15 mouse cellular contexts compared by ENCODE assay signal in the genomic region with DNA sequence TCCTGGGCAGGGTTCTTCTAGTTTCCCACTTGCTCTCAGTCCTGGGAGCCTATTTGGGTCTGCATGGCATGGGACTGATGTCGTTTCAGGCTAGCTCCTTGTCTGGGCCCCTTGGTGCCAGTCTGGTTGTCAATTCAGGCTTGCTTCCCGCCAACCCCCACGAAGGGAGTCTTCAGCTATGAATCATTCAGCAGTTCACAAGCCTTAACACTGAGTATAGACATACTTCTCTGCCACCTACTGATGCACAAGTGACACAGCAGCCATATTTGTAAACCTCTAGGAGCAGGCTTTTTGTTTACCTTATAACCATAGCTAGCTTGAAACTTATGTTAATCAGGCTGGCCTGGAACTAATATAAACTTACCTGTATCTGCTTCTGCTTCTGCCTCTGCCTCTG. TPM values are rescaled to one million over a fixed set of nuclear protein-coding genes. Genes with fewer than 3 reads are reported as not detected.
DNase-seq lines count a peak whose midpoint lies in the region; ATAC-seq and TF ChIP-seq lines count a peak whose summit lies in the region.
"Had no signal": no experiment of that assay in that cellular context is flagged by ENCODE, and none has a peak within 500 bp of the region (broad histone marks: within the 10 kb centered on the region; RNA-seq: fewer than 3 reads in every experiment).

No protein-coding gene starts in this region.

- no peak overlapping the region for H3K9ac ChIP-seq in forebrain, postnatal 0 days
- H3K9ac ChIP-seq in forebrain, embryonic 12.5 days, result no peak overlapping the region
- H3K9ac ChIP-seq in liver, embryonic 14.5 days (replicated peaks), result no peak overlapping the region
- H3K9ac ChIP-seq in liver, embryonic 11.5 days (ENCODE audit: low read depth, low read length), result no peak overlapping the region
- H3K9ac ChIP-seq: limb, embryonic 15.5 days had no signal

- peak; percentile 59 for TF ChIP-seq CTCF in forebrain, postnatal 0 days (IDR thresholded peaks at IDR 0.05; ENCODE audit: low read depth)
- TF ChIP-seq CTCF in liver, embryonic 14.5 days (IDR thresholded peaks at IDR 0.05; ENCODE audit: low read depth), result 0 out of 2 replicates have a peak, but pooled peaks have one; percentile 7
- TF ChIP-seq CTCF in bone marrow, adult 2 months (IDR thresholded peaks at IDR 0.05; ENCODE audit: control insufficient read depth, insufficient read depth, low read length), result no peak

- WGBS in forebrain, postnatal 0 days, result 50% methylated on average over 3 of the region's 3 CpGs
- WGBS in forebrain, embryonic 12.5 days, result 75% methylated on average over 3 of the region's 3 CpGs
- WGBS in liver, embryonic 14.5 days (ENCODE audit: insufficient replicate concordance), result 33% methylated on average over 3 of the region's 3 CpGs
- 58% methylated on average over 3 of the region's 3 CpGs for WGBS in liver, embryonic 11.5 days
- 63% methylated on average over 3 of the region's 3 CpGs for WGBS in bone marrow, adult 2 months

- H3K4me2 ChIP-seq in forebrain, postnatal 0 days (ENCODE audit: low read depth), result no peak overlapping the region
- H3K4me2 ChIP-seq in forebrain, embryonic 12.5 days, result no peak overlapping the region
- H3K4me2 ChIP-seq in liver, embryonic 14.5 days (ENCODE audit: low read depth), result no peak overlapping the region
- no peak overlapping the region for H3K4me2 ChIP-seq in liver, embryonic 11.5 days
- H3K4me2 ChIP-seq: limb, embryonic 15.5 days; midbrain, embryonic 11.5 days had no signal

- TF ChIP-seq EP300 in liver, embryonic 14.5 days (IDR thresholded peaks at IDR 0.05; ENCODE audit: low read depth), result no peak

- no peaks in the 10 kb centered on the region for H3K9me3 ChIP-seq in forebrain, postnatal 0 days (ENCODE audit: low read length)
- no peaks in the 10 kb centered on the region for H3K9me3 ChIP-seq in forebrain, embryonic 12.5 days
- H3K9me3 ChIP-seq in liver, embryonic 14.5 days (ENCODE audit: control insufficient read depth, low read length), result no peaks in the 10 kb centered on the region
- no peaks in the 10 kb centered on the region for H3K9me3 ChIP-seq in liver, embryonic 11.5 days (ENCODE audit: control insufficient read depth, low read length)
- H3K9me3 ChIP-seq: limb, embryonic 15.5 days had no signal

- H3K27me3 ChIP-seq in forebrain, postnatal 0 days (ENCODE audit: insufficient read depth, low read length), result no peaks in the 10 kb centered on the region
- H3K27me3 ChIP-seq in forebrain, embryonic 12.5 days, result no peaks in the 10 kb centered on the region
- no peaks in the 10 kb centered on the region for H3K27me3 ChIP-seq in liver, embryonic 14.5 days (ENCODE audit: control insufficient read depth, insufficient read depth, low read length)
- H3K27me3 ChIP-seq in liver, embryonic 11.5 days (replicated peaks; ENCODE audit: control insufficient read depth, insufficient read depth, low read length), result no peaks in the 10 kb centered on the region
- H3K27me3 ChIP-seq: limb, embryonic 15.5 days had no signal

- H3K4me3 ChIP-seq in forebrain, postnatal 0 days (ENCODE audit: low read depth, low read length), result no peak overlapping the region
- no peak overlapping the region for H3K4me3 ChIP-seq in forebrain, embryonic 12.5 days (replicated peaks)
- H3K4me3 ChIP-seq in liver, embryonic 14.5 days (ENCODE audit: insufficient read depth in 1 of 2, low read depth in 2 of 2, low read length in 2 of 2), result no peak overlapping the region
- no peak overlapping the region for H3K4me3 ChIP-seq in liver, embryonic 11.5 days (ENCODE audit: low read depth, low read length)
- H3K4me3 ChIP-seq in bone marrow, adult 2 months (replicated peaks; ENCODE audit: control insufficient read depth, low read depth, low read length), result no peak overlapping the region
- H3K4me3 ChIP-seq: limb, embryonic 15.5 days had no signal

- H3K27ac ChIP-seq in forebrain, postnatal 0 days (ENCODE audit: low read depth, low read length), result no peak overlapping the region
- H3K27ac ChIP-seq in forebrain, embryonic 12.5 days, result no peak overlapping the region
- no peak overlapping the region for H3K27ac ChIP-seq in liver, embryonic 14.5 days
- no peak overlapping the region for H3K27ac ChIP-seq in liver, embryonic 11.5 days (ENCODE audit: low read depth, low read length)
- peak overlapping the region; percentile 21; the same call in 1 of the 2 replicates for H3K27ac ChIP-seq in bone marrow, adult 2 months (ENCODE audit: control insufficient read depth, insufficient read depth, low read depth, low read length, poor library complexity)
- H3K27ac ChIP-seq: limb, embryonic 15.5 days had no signal

- no peaks in the 10 kb centered on the region for H3K4me1 ChIP-seq in forebrain, postnatal 0 days (ENCODE audit: insufficient read depth)
- no peaks in the 10 kb centered on the region for H3K4me1 ChIP-seq in forebrain, embryonic 12.5 days
- peaks cover 5 to 8% of the 10 kb centered on the region in 2 experiments; a peak in 2 of 4 replicates for H3K4me1 ChIP-seq in liver, embryonic 14.5 days (replicated peaks; ENCODE audit: control insufficient read depth in 2 of 2, insufficient read depth in 2 of 2, low read length in 1 of 2)
- no peaks in the 10 kb centered on the region for H3K4me1 ChIP-seq in liver, embryonic 11.5 days (replicated peaks; ENCODE audit: control insufficient read depth, insufficient read depth, low read length)
- H3K4me1 ChIP-seq in bone marrow, adult 2 months (ENCODE audit: control insufficient read depth, insufficient read depth, low read length), result no peaks in the 10 kb centered on the region
- H3K4me1 ChIP-seq: limb, embryonic 15.5 days had no signal

- DNase-seq in forebrain, postnatal 0 days, result peak; percentile 31
- DNase-seq in liver, embryonic 14.5 days (ENCODE audit: low read depth in 3 of 3, low spot score in 3 of 3), result no peak
- DNase-seq in liver, embryonic 11.5 days (ENCODE audit: low spot score), result no peak
- peak; percentile 75 for DNase-seq in 416B (ENCODE audit: low read depth)
- no peak for DNase-seq in ovary, postnatal 10 days (ENCODE audit: low spot score)
- DNase-seq in cerebellum, adult 11 months, result no peak
- DNase-seq: adrenal gland, adult 8-10 months; heart, adult 18-20 months; heart, postnatal 10 days; retina, postnatal 1 day had no signal

- peak; percentile 76 for ATAC-seq in forebrain, postnatal 0 days
- ATAC-seq in forebrain, embryonic 12.5 days (ENCODE audit: low FRiP score), result no peak
- no peak for ATAC-seq in liver, embryonic 14.5 days (ENCODE audit: insufficient read depth)
- no peak for ATAC-seq in liver, embryonic 11.5 days (replicated peaks; ENCODE audit: low FRiP score)
- ATAC-seq: hindbrain, embryonic 16.5 days had no signal

- no peaks in the 10 kb centered on the region for H3K36me3 ChIP-seq in forebrain, postnatal 0 days (ENCODE audit: insufficient read depth)
- no peaks in the 10 kb centered on the region for H3K36me3 ChIP-seq in forebrain, embryonic 12.5 days (replicated peaks)
- no peaks in the 10 kb centered on the region for H3K36me3 ChIP-seq in liver, embryonic 14.5 days (replicated peaks; ENCODE audit: control insufficient read depth, insufficient read depth, low read depth)
- H3K36me3 ChIP-seq in liver, embryonic 11.5 days (ENCODE audit: control insufficient read depth, insufficient read depth, low read length), result no peaks in the 10 kb centered on the region
- H3K36me3 ChIP-seq: limb, embryonic 15.5 days had no signal

- TF ChIP-seq POLR2A in bone marrow, adult 2 months (IDR thresholded peaks at IDR 0.05; ENCODE audit: borderline replicate concordance, control insufficient read depth, low read depth, low read length), result no peak

RNA-seq across cellular contexts. Expression of a gene that starts 10.6 kb away (rescaled TPM):
- total RNA-seq in forebrain, postnatal 0 days (2014; rRNA removed), result not detected in 2 replicates
- 0.08 and 0.16 TPM in 2 replicates for polyA plus RNA-seq in forebrain, postnatal 0 days (2015; fragmentation: Nextera tagmentation; extraction: Ambion mirVana)
- polyA plus RNA-seq in forebrain, embryonic 12.5 days (2016; fragmentation: Nextera tagmentation; extraction: Ambion mirVana), result 0.12 and 0.28 TPM in 2 replicates
- polyA plus RNA-seq in liver, embryonic 14.5 days (2012; rRNA removed), result 0.24 and 0.42 TPM in 2 replicates
- 0.46 and 0.80 TPM in 2 replicates for polyA plus RNA-seq in liver, embryonic 14.5 days (2014; fragmentation: Nextera tagmentation; extraction: Ambion mirVana)
- polyA plus RNA-seq in liver, embryonic 11.5 days (2014; fragmentation: Nextera tagmentation; extraction: Ambion mirVana), result 3.2 and 4.3 TPM in 2 replicates
- polyA plus RNA-seq in bone marrow, adult 2 months (2011; ENCODE audit: insufficient read depth, insufficient read length, low replicate concordance, missing spikeins), result 7.3 and 11.1 TPM in 2 replicates

RNA-seq across cellular contexts. Expression of a gene that starts 36.0 kb away (rescaled TPM):
- 44.4 and 47.9 TPM in 2 replicates for total RNA-seq in forebrain, postnatal 0 days (2014; rRNA removed)
- polyA plus RNA-seq in forebrain, postnatal 0 days (2015; fragmentation: Nextera tagmentation; extraction: Ambion mirVana), result 25.1 and 30.2 TPM in 2 replicates
- 25.3 and 33.0 TPM in 2 replicates for polyA plus RNA-seq in forebrain, embryonic 12.5 days (2016; fragmentation: Nextera tagmentation; extraction: Ambion mirVana)
- 1.5 and 1.8 TPM in 2 replicates for polyA plus RNA-seq in liver, embryonic 14.5 days (2012; rRNA removed)
- polyA plus RNA-seq in liver, embryonic 14.5 days (2014; fragmentation: Nextera tagmentation; extraction: Ambion mirVana), result 4.1 and 4.2 TPM in 2 replicates
- 18.6 and 20.1 TPM in 2 replicates for polyA plus RNA-seq in liver, embryonic 11.5 days (2014; fragmentation: Nextera tagmentation; extraction: Ambion mirVana)
- polyA plus RNA-seq in bone marrow, adult 2 months (2011; ENCODE audit: insufficient read depth, insufficient read length, low replicate concordance, missing spikeins), result 6.5 and 9.8 TPM in 2 replicates

Comparison
In these comparisons a context has a peak if more than half of its experiments do, and no peak if none do; other contexts are left out.
1. DNase-seq: peak in forebrain, postnatal 0 days (single experiment) and 416B (single experiment); none in liver, embryonic 14.5 days (0 of 3), liver, embryonic 11.5 days (single experiment), ovary, postnatal 10 days (single experiment) and cerebellum, adult 11 months (single experiment).